Mouse (Mus musculus) heart, adult 2 months (tissue): ENCODE measurements at regions not wholly inside any gene's neighbourhood (a gene's known extent, or its start where the extent isn't known, plus 50 kb on each side); places are given as distances from the start of the nearest gene placed in this dataset.

Source experiments
- CTCF ChIP-seq: fragments of 200-600 bp; IDR thresholded peaks from 2 replicates; pipeline ENCODE4 v1.8.1; 2022; ENCODE audit warnings: antibody characterized with exemption, mild to moderate bottlenecking, moderate library complexity
- EP300 ChIP-seq: fragments of 200-500 bp; IDR thresholded peaks from 2 replicates; pipeline ENCODE4 v1.6.1; 2011; ENCODE audit warnings: low read depth, low read length, control low read depth; ENCODE audit not compliant: insufficient read depth
- POLR2A ChIP-seq: fragments of 200-500 bp; IDR thresholded peaks from 2 replicates; pipeline ENCODE4 v1.6.1; 2011; ENCODE audit warnings: mild to moderate bottlenecking, low read depth, low read length, control low read depth; ENCODE audit not compliant: insufficient read depth

GRCm38 (mm10) chr5:116789859-116790258, 198.2 kb upstream of the Srrm4 start:
- no peak for TF ChIP-seq CTCF
- TF ChIP-seq POLR2A = no peak
- TF ChIP-seq EP300 = no peak
